Mouse (Mus musculus): ENCODE data around the gene Rspo3.

DNA sequence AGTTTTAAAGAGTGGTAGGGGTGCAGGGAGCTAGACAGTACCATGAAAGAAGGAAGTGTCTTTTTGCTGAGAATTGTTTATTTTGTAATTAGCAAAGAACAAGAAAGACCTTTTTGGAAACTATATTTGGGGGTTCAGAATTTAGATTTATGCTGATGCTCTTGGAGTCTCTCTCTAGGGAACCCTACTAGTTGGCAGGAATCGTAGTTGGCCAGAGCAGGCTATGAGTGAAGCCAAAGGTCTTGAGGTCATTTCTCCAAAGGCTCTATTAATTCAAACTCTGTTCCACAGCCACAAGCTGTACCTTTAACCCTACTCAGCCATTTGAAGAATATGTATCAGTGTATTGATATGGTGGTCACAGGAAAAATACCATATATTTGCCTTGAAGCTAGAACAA is 41.7 kb downstream of the Rspo3 start:
- no peak for TF ChIP-seq GATA1 (IDR thresholded peaks at IDR 0.05; ENCODE audit: borderline replicate concordance, low read length)
- no peak for TF ChIP-seq FLI1 (IDR thresholded peaks at IDR 0.05; ENCODE audit: low read length)

Data from megakaryocyte, embryonic 14.5 days (primary cell).